Comparison of ENCODE assay signal across 22 mouse cellular contexts in the genomic region with DNA sequence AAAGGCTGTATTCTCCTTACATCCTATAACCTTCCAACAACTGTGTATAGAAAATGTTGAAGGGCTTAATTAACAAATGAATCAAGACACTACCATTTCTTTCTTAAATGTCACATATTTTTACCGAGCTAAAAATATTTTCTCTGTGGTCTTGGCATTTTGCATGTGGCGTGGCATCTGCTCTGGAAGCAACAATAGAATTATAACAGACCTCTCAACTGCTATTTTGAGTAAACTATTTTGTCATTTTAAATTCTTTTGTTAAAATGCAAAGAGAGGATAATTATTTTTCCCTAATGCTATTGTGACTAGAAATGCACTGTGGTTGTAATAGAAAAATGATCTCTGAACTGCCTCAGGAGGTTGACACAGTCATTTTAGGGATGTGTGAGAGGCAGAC.
DNase-seq lines count a peak whose midpoint lies in the region; ATAC-seq and TF ChIP-seq lines count a peak whose summit lies in the region.
"Had no signal": no experiment of that assay in that cellular context is flagged by ENCODE, and none has a peak within 500 bp of the region (broad histone marks: within the 10 kb centered on the region; RNA-seq: fewer than 3 reads in every experiment).

No protein-coding gene starts in this region.

- H3K27me3 ChIP-seq in forebrain, postnatal 0 days (ENCODE audit: insufficient read depth, low read length) = no peaks in the 10 kb centered on the region
- H3K27me3 ChIP-seq in forebrain, embryonic 10.5 days (ENCODE audit: poor library complexity, severe bottlenecking) = no peaks in the 10 kb centered on the region
- H3K27me3 ChIP-seq: embryonic facial prominence, embryonic 12.5 days; embryonic facial prominence, embryonic 15.5 days; forebrain, embryonic 12.5 days; forebrain, embryonic 15.5 days; heart, embryonic 13.5 days; Patski had no signal

- no peak for TF ChIP-seq CTCF in forebrain, postnatal 0 days (IDR thresholded peaks at IDR 0.05; ENCODE audit: low read depth)

- 44% methylated on average over 2 of the region's 2 CpGs for WGBS in forebrain, postnatal 0 days
- 87% methylated on average over 2 of the region's 2 CpGs for WGBS in forebrain, embryonic 10.5 days

- DNase-seq in cerebellum, postnatal 14 days = no peak
- peak; percentile 30 for DNase-seq in forebrain, postnatal 0 days
- DNase-seq in forebrain, embryonic 10.5 days (ENCODE audit: extremely low spot score, low spot score) = no peak
- DNase-seq in layer of hippocampus, adult 9-11 months = peak; percentile 35
- DNase-seq in layer of hippocampus, adult 8-10 months (ENCODE audit: low spot score in 2 of 2) = no peak
- DNase-seq: adrenal gland, postnatal 10 days; adrenal gland, postnatal 36 days; gastrocnemius, postnatal 25 days; heart, adult 18-20 months; heart, postnatal 14 days; heart, postnatal 4 days; kidney, adult 2 months had no signal

- H3K9me3 ChIP-seq in forebrain, postnatal 0 days (ENCODE audit: low read length) = no peaks in the 10 kb centered on the region
- H3K9me3 ChIP-seq in forebrain, embryonic 10.5 days = no peaks in the 10 kb centered on the region
- H3K9me3 ChIP-seq: embryonic facial prominence, embryonic 12.5 days; embryonic facial prominence, embryonic 15.5 days; forebrain, embryonic 12.5 days; forebrain, embryonic 15.5 days; heart, embryonic 10.5 days; heart, embryonic 13.5 days had no signal

- peak; percentile 46; the same call in 1 of the 2 replicates for ATAC-seq in cerebellum, adult (ENCODE audit: insufficient number of reproducible peaks, low FRiP score, low TSS enrichment)
- ATAC-seq in forebrain, postnatal 0 days = no peak; the same call in 1 of the 2 replicates
- ATAC-seq: forebrain, embryonic 15.5 days; intestine, postnatal 0 days; Patski had no signal

- H3K4me3 ChIP-seq in forebrain, postnatal 0 days (ENCODE audit: low read depth, low read length) = no peak overlapping the region
- H3K4me3 ChIP-seq in forebrain, embryonic 10.5 days = no peak overlapping the region
- H3K4me3 ChIP-seq: embryonic facial prominence, embryonic 12.5 days; embryonic facial prominence, embryonic 15.5 days; forebrain, embryonic 12.5 days; forebrain, embryonic 15.5 days; heart, embryonic 10.5 days; heart, embryonic 13.5 days had no signal

- no peaks in the 10 kb centered on the region for H3K36me3 ChIP-seq in forebrain, postnatal 0 days (ENCODE audit: insufficient read depth)
- no peaks in the 10 kb centered on the region for H3K36me3 ChIP-seq in forebrain, embryonic 10.5 days (replicated peaks)
- H3K36me3 ChIP-seq: embryonic facial prominence, embryonic 12.5 days; embryonic facial prominence, embryonic 15.5 days; forebrain, embryonic 12.5 days; forebrain, embryonic 15.5 days; heart, embryonic 10.5 days; heart, embryonic 13.5 days had no signal

- peaks cover 7% of the 10 kb centered on the region; the same call in 1 of the 2 replicates for H3K4me1 ChIP-seq in forebrain, postnatal 0 days (ENCODE audit: insufficient read depth)
- no peaks in the 10 kb centered on the region for H3K4me1 ChIP-seq in forebrain, embryonic 10.5 days
- H3K4me1 ChIP-seq: embryonic facial prominence, embryonic 12.5 days; forebrain, embryonic 12.5 days; heart, embryonic 10.5 days had no signal

- no peak overlapping the region for H3K27ac ChIP-seq in forebrain, postnatal 0 days (ENCODE audit: low read depth, low read length)
- H3K27ac ChIP-seq in forebrain, embryonic 10.5 days = no peak overlapping the region
- H3K27ac ChIP-seq: embryonic facial prominence, embryonic 12.5 days; embryonic facial prominence, embryonic 15.5 days; forebrain, embryonic 12.5 days; forebrain, embryonic 15.5 days; heart, embryonic 10.5 days; heart, embryonic 13.5 days; hindbrain, embryonic 14.5 days had no signal

- no peak overlapping the region for H3K9ac ChIP-seq in forebrain, postnatal 0 days
- H3K9ac ChIP-seq: embryonic facial prominence, embryonic 12.5 days; embryonic facial prominence, embryonic 15.5 days; forebrain, embryonic 12.5 days; forebrain, embryonic 15.5 days; heart, embryonic 13.5 days; hindbrain, embryonic 14.5 days had no signal

- no peak overlapping the region for H3K4me2 ChIP-seq in forebrain, postnatal 0 days (ENCODE audit: low read depth)
- H3K4me2 ChIP-seq: embryonic facial prominence, embryonic 12.5 days; embryonic facial prominence, embryonic 15.5 days; forebrain, embryonic 12.5 days; forebrain, embryonic 15.5 days; heart, embryonic 13.5 days; hindbrain, embryonic 14.5 days had no signal

Comparison
In these comparisons a context has a peak if more than half of its experiments do, and no peak if none do; other contexts are left out.
1. DNase-seq: peak in forebrain, postnatal 0 days (single experiment) and layer of hippocampus, adult 9-11 months (single experiment); none in cerebellum, postnatal 14 days (0 of 2), forebrain, embryonic 10.5 days (single experiment) and layer of hippocampus, adult 8-10 months (0 of 2).